Mouse (Mus musculus): Measurements from ENCODE around the gene Abhd17a.
A peak's percentile ranks its signal among the peaks of the same experiment; 100 is the strongest.

The Abhd17a gene

GRCm38 (mm10) chr10:80545590-80545989 lies 44.6 kb downstream of the Abhd17a start:
- no peak for DNase-seq

DNA sequence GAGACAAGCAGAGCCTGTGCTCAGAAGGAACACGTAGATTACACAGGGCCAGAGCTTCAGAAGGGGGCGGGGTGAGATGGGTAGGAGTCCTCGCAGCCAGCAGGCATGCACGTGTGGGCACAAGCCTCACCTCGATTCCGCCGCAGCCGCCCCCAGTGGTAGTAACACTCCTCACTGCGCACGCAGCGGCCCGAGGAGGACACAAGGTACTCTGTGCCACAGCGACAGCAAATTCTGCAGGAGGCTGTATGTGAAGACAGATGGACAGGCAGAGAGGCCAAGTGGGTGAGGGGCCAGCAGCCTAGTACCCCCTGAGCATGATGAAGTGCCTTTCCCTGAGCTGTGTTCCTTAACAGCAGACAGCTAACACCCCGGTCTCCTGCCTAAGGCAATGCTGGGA lies 46.3 kb downstream of the Abhd17a start:
- DNase-seq, result no peak

DNA sequence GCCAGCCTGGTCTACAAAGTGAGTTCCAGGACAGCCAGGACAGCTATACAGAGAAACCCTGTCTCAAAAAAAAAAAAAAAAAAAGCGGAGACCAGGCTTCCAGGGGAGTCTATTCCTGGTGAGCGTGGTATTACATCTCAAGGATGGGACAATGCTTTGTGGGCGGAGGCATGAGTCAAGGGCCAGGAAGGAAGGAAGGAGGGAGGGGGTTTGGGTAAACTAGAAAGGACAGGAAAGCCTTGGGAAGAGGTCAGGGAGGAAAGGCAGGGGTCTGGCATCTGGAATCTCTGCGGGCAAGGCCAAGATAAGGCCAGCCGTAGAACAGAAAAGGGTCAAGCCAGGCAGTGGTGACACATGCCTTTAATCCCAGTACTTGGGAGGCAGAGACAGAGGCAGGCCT lies 50.6 kb downstream of the Abhd17a start:
- DNase-seq, result no peak

DNA sequence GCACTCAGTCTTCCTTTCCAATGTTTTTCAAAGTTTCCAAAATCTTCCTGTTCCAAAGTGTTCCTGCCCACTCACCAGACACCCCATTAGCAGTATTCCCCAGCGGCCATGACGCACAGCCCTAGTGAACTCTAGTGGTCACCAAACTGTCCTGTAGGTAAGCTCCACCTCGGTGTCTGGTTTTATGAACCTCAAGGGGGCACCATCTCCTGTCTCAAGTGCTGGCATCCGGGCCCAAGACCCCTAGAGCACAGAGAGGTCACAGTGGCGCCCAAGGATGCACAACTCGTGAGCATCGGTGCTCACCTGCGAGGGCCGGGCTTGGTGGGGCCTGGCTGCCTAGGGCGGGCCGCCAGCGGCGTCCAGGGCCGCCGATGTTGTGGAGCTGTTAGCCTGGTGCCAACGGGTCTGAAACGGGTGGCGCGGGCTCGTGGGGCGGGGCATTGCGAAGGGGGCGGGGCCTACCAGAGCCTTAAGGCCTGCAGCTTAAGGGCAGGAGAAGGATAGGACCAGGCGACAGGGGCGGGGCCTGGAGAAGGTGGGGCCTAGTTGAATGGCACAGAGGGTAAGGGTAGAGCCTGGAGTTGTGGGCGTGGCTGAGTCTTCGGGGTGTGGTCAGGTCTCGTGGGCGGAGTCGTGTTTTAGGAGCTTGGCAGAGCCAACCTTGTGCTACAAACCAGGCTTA lies 51.3 kb downstream of the Abhd17a start, which contains the start of gene Atp8b3:
Gene Atp8b3, minus strand, starts transcription at position 415 of the 685 bp plus-strand sequence.
- peak; percentile 86 to 93 for DNase-seq

- DNase-seq, result peak in 1 of 2 experiments; percentile 27
These were observed 52.0 kb downstream of the Abhd17a start for GRCm38 (mm10) chr10:80538180-80538579.

DNA sequence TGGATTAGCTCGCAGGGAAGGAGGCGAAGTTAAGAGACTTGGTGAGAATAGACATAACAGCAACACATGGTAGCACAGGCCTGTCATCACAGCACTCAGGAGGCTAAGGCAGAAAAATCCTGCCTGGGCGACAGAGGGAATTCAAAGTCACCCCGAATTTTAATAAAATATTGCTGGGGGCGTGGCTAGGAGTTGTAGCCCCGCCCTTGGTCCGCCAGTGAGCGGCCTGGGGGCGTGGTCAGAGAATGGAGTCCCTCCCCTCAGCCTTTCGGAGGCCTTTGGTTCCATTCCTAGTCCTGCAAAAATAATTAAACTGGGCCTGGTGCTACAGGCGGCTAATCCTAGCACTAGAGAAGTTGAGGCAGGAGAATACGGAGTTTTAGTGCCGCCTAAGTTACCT lies 54.4 kb downstream of the Abhd17a start:
- peak in 1 of 2 experiments; percentile 29 for DNase-seq

- no peak for DNase-seq
These were observed 55.1 kb downstream of the Abhd17a start for GRCm38 (mm10) chr10:80535071-80535470.

- DNase-seq, result no peak
These were observed 56.4 kb downstream of the Abhd17a start for GRCm38 (mm10) chr10:80533704-80534103.
